14 mouse cellular contexts compared by ENCODE assay signal in the genomic region with DNA sequence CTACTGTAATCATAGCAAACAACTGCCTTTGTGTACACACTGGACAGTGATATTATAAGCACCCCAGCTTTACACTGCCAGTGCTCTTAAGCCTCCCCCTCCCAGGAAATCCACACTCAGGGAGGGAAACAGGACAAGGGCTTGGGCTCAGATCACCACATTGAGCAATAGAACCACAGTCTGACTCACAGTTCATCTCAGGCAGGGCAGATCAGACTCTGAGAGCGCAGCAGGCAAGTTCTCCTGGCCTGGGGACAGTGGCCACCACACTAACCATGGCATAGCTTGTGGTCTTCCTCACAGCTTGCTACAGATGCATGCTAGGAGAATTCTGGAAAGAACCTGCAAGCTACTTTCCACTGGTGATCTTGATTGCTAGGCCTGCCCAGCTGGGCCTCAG. TPM values are rescaled to one million over a fixed set of nuclear protein-coding genes. Genes with fewer than 3 reads are reported as not detected.
DNase-seq lines count a peak whose midpoint lies in the region; ATAC-seq lines count a peak whose summit lies in the region.
"Not testable (repeated sequence)": the region's sequence is repeated elsewhere in the genome, so short reads cannot be mapped to it uniquely, and the experiment has no call there.
"Had no signal": no experiment of that assay in that cellular context is flagged by ENCODE, and none has a peak within 500 bp of the region (broad histone marks: within the 10 kb centered on the region; RNA-seq: fewer than 3 reads in every experiment).

No protein-coding gene starts in this region.

- H3K36me3 ChIP-seq in liver, embryonic 11.5 days (ENCODE audit: control insufficient read depth, insufficient read depth, low read length); liver, embryonic 15.5 days (replicated peaks): not testable (repeated sequence)

- not testable (repeated sequence) for H3K9me3 ChIP-seq in liver, embryonic 11.5 days (ENCODE audit: control insufficient read depth, low read length); liver, embryonic 15.5 days (replicated peaks)

- ATAC-seq in common myeloid progenitor, adult 5-6 weeks (replicated peaks; ENCODE audit: low read depth, poor library complexity, severe bottlenecking): 0 out of 2 replicates have a peak, but pooled peaks have one; percentile 25
- ATAC-seq in liver, embryonic 11.5 days (replicated peaks; ENCODE audit: low FRiP score): peak; percentile 36; the same call in 1 of the 2 replicates
- ATAC-seq in liver, embryonic 15.5 days (ENCODE audit: insufficient read depth): peak; percentile 61
- ATAC-seq in megakaryocyte, adult 5-6 weeks (ENCODE audit: poor library complexity, severe bottlenecking): peak; percentile 45

- DNase-seq in 416B (ENCODE audit: low read depth): peak; percentile 17
- DNase-seq in adrenal gland, adult 2 months: peak; percentile 48
- DNase-seq in liver, embryonic 11.5 days (ENCODE audit: low spot score): not testable (repeated sequence)

- H3K4me1 ChIP-seq in liver, embryonic 11.5 days (replicated peaks; ENCODE audit: control insufficient read depth, insufficient read depth, low read length); liver, embryonic 15.5 days (replicated peaks): not testable (repeated sequence)

- not testable (repeated sequence) for H3K27ac ChIP-seq in liver, embryonic 11.5 days (ENCODE audit: low read depth, low read length); liver, embryonic 15.5 days (replicated peaks)

- 89% methylated on average over 1 of the region's 1 CpGs for WGBS in liver, embryonic 11.5 days
- 70% methylated on average over 1 of the region's 1 CpGs for WGBS in liver, embryonic 15.5 days (ENCODE audit: insufficient replicate concordance)

- H3K4me2 ChIP-seq in liver, embryonic 11.5 days; liver, embryonic 15.5 days: not testable (repeated sequence)

- H3K4me3 ChIP-seq in liver, embryonic 11.5 days (ENCODE audit: low read depth, low read length); liver, embryonic 15.5 days (replicated peaks): not testable (repeated sequence)

- not testable (repeated sequence) for H3K9ac ChIP-seq in liver, embryonic 11.5 days (ENCODE audit: low read depth, low read length); liver, embryonic 15.5 days

- not testable (repeated sequence) for H3K27me3 ChIP-seq in liver, embryonic 11.5 days (replicated peaks; ENCODE audit: control insufficient read depth, insufficient read depth, low read length); liver, embryonic 15.5 days

RNA-seq across cellular contexts. Expression of gene Zfp442, which starts 12.2 kb away (rescaled TPM):
- 1 to 10 TPM; 4.7 to 5.8 TPM for total RNA-seq in adrenal gland, adult 2 months (2021)
- 0.04 and 0.19 TPM in 2 replicates for polyA plus RNA-seq in adrenal gland, adult 2 months (2012; rRNA removed)
- 4.2 TPM in 2 replicates for total RNA-seq in common myeloid progenitor, adult 5-6 weeks (2017)
- polyA plus RNA-seq in liver, embryonic 11.5 days (2014; fragmentation: Nextera tagmentation; extraction: Ambion mirVana): 3.1 and 4.0 TPM in 2 replicates
- 0.55 and 0.71 TPM in 2 replicates for polyA plus RNA-seq in liver, embryonic 15.5 days (2015; fragmentation: Nextera tagmentation; extraction: Ambion mirVana)
- 1.9 and 3.3 TPM in 2 replicates for total RNA-seq in megakaryocyte, adult 5-6 weeks (2015)
- 2.4 and 2.6 TPM in 2 replicates for total RNA-seq in megakaryocyte, adult 5-6 weeks (2017)
- total RNA-seq: MEL had no signal
- polyA plus RNA-seq: erythroblast, embryonic 14.5 days had no signal

RNA-seq across cellular contexts. Expression of gene Zfp345, which starts 45.8 kb away (rescaled TPM):
- total RNA-seq in adrenal gland, adult 2 months (2021): 1 to 10 TPM in 1 of 2 experiments, under 1 TPM in 1; 0.89 to 1.7 TPM
- not detected in 2 replicates for polyA plus RNA-seq in adrenal gland, adult 2 months (2012; rRNA removed)
- total RNA-seq in common myeloid progenitor, adult 5-6 weeks (2017): 0.92 TPM in 1 of 2 replicates, not detected in the other
- polyA plus RNA-seq in liver, embryonic 11.5 days (2014; fragmentation: Nextera tagmentation; extraction: Ambion mirVana): 0.14 and 0.29 TPM in 2 replicates
- polyA plus RNA-seq in liver, embryonic 15.5 days (2015; fragmentation: Nextera tagmentation; extraction: Ambion mirVana): 0.06 and 0.08 TPM in 2 replicates
- not detected in 2 replicates for total RNA-seq in megakaryocyte, adult 5-6 weeks (2015)
- 0.20 and 0.22 TPM in 2 replicates for total RNA-seq in megakaryocyte, adult 5-6 weeks (2017)
- total RNA-seq: gastrocnemius, postnatal 25 days had no signal
- polyA plus RNA-seq: cerebellum, adult 2 months; embryonic facial prominence, embryonic 11.5 days; embryonic facial prominence, embryonic 15.5 days; erythroblast, embryonic 14.5 days; forebrain, embryonic 10.5 days; forebrain, embryonic 14.5 days had no signal
